ENCODE assay signal across 10 mouse cellular contexts in genomic region chr13:50958051-50958883, GRCm38 (mm10).
A peak's percentile ranks its signal among the peaks of the same experiment; 100 is the strongest.
DNase-seq lines count a peak whose midpoint lies in the region; ATAC-seq lines count a peak whose summit lies in the region.
"Had no signal": no experiment of that assay in that cellular context is flagged by ENCODE, and none has a peak within 500 bp of the region (broad histone marks: within the 10 kb centered on the region; RNA-seq: fewer than 3 reads in every experiment).

No protein-coding gene starts in this region.

- intact Hi-C loops in heart, postnatal 10 days (cut with DNase I) = no loop called here

- no peak overlapping the region for H3K4me3 ChIP-seq in hindbrain, embryonic 13.5 days
- H3K4me3 ChIP-seq in hindbrain, embryonic 11.5 days (ENCODE audit: low read depth, low read length) = no peak overlapping the region
- H3K4me3 ChIP-seq in limb, embryonic 15.5 days = no peak overlapping the region

- no peak overlapping the region for H3K27ac ChIP-seq in hindbrain, embryonic 13.5 days
- H3K27ac ChIP-seq in hindbrain, embryonic 11.5 days (ENCODE audit: low read depth, low read length) = no peak overlapping the region
- no peak overlapping the region for H3K27ac ChIP-seq in limb, embryonic 15.5 days

- no peaks in the 10 kb centered on the region for H3K9me3 ChIP-seq in hindbrain, embryonic 13.5 days
- H3K9me3 ChIP-seq in hindbrain, embryonic 11.5 days (ENCODE audit: control insufficient read depth, low read length) = no peaks in the 10 kb centered on the region
- H3K9me3 ChIP-seq in limb, embryonic 15.5 days = no peaks in the 10 kb centered on the region

- H3K9ac ChIP-seq in hindbrain, embryonic 13.5 days = no peak overlapping the region
- no peak overlapping the region for H3K9ac ChIP-seq in hindbrain, embryonic 11.5 days (ENCODE audit: low read depth, low read length)
- no peak overlapping the region for H3K9ac ChIP-seq in limb, embryonic 15.5 days

- WGBS in hindbrain, embryonic 13.5 days = 71% methylated on average over 20 of the region's 20 CpGs
- WGBS in hindbrain, embryonic 11.5 days = 74% methylated on average over 20 of the region's 20 CpGs
- WGBS in limb, embryonic 15.5 days = 39% methylated on average over 20 of the region's 20 CpGs

- DNase-seq in hindbrain, embryonic 11.5 days (ENCODE audit: low spot score) = no peak
- DNase-seq in Muller cell, postnatal 12 days (ENCODE audit: inconsistent ontology term) = peak; percentile 31
- peak; percentile 7 to 16 for DNase-seq in heart, postnatal 10 days
- DNase-seq in frontal cortex, postnatal 10 days (ENCODE audit: low spot score in 2 of 2) = no peak
- DNase-seq in cerebellum, adult 11-12 months = no peak
- no peak for DNase-seq in right cerebral cortex, postnatal 14 days
- DNase-seq: lung, postnatal 4 days; thymus, postnatal 36 days had no signal

- no peak for ATAC-seq in hindbrain, embryonic 13.5 days (ENCODE audit: low FRiP score)
- ATAC-seq in hindbrain, embryonic 11.5 days (ENCODE audit: low FRiP score) = no peak
- ATAC-seq in limb, embryonic 15.5 days (ENCODE audit: insufficient number of reproducible peaks, low FRiP score, low TSS enrichment, low read depth) = no peak

- no peaks in the 10 kb centered on the region for H3K4me1 ChIP-seq in hindbrain, embryonic 13.5 days (replicated peaks)
- H3K4me1 ChIP-seq in hindbrain, embryonic 11.5 days (replicated peaks; ENCODE audit: control insufficient read depth, insufficient read depth, low read length) = no peaks in the 10 kb centered on the region
- 0 out of 2 replicates have a peak, but pooled peaks cover 7% of the 10 kb centered on the region for H3K4me1 ChIP-seq in limb, embryonic 15.5 days

- 0 out of 2 replicates have a peak overlapping the region, but pooled peaks have one; percentile 7 for H3K4me2 ChIP-seq in hindbrain, embryonic 13.5 days
- H3K4me2 ChIP-seq in hindbrain, embryonic 11.5 days (replicated peaks; ENCODE audit: low read depth, low read length) = no peak overlapping the region
- peak overlapping the region; percentile 20; the same call in 1 of the 2 replicates for H3K4me2 ChIP-seq in limb, embryonic 15.5 days

- no peaks in the 10 kb centered on the region for H3K36me3 ChIP-seq in hindbrain, embryonic 13.5 days
- H3K36me3 ChIP-seq in hindbrain, embryonic 11.5 days (ENCODE audit: control insufficient read depth, insufficient read depth, low read length) = no peaks in the 10 kb centered on the region
- no peaks in the 10 kb centered on the region for H3K36me3 ChIP-seq in limb, embryonic 15.5 days

- H3K27me3 ChIP-seq in hindbrain, embryonic 13.5 days = no peaks in the 10 kb centered on the region
- H3K27me3 ChIP-seq in hindbrain, embryonic 11.5 days (ENCODE audit: control insufficient read depth, insufficient read depth, low read length) = no peaks in the 10 kb centered on the region
- H3K27me3 ChIP-seq in limb, embryonic 15.5 days = no peaks in the 10 kb centered on the region

Comparison
In these comparisons a context has a peak if more than half of its experiments do, and no peak if none do; other contexts are left out.
1. DNase-seq: peak in Muller cell, postnatal 12 days (single experiment) and heart, postnatal 10 days (2 of 2); none in hindbrain, embryonic 11.5 days (single experiment), frontal cortex, postnatal 10 days (0 of 2), cerebellum, adult 11-12 months (single experiment) and right cerebral cortex, postnatal 14 days (single experiment).